Mouse (Mus musculus) kidney, postnatal 0 days (tissue): ENCODE results near the gene Tsga10. TPM values are rescaled to one million over a fixed set of nuclear protein-coding genes. Genes with fewer than 3 reads are reported as not detected.
"Not testable (repeated sequence)": the region's sequence is repeated elsewhere in the genome, so short reads cannot be mapped to it uniquely, and the experiment has no call there.

Experiments
- ATAC-seq: fragments of 200-750 bp; cut with Nextera tagmentation; replicated peaks from 2 replicates; pipeline ENCODE4 v1.8.0; 2017; ENCODE audit warnings: low read depth, moderate number of reproducible peaks, moderate TSS enrichment, moderate library complexity; ENCODE audit not compliant: low FRiP score
- DNase-seq: peaks from one replicate; pipeline ENCODE4 v3.0.0-alpha.2; 2016; ENCODE audit warnings: low spot score
- H3K27ac ChIP-seq: fragments of 300-500 bp; sonication (generic); 2 replicates; pipeline ENCODE4 v1.5.1; 2014; ENCODE audit warnings: mild to moderate bottlenecking
- H3K27me3 ChIP-seq: fragments of 300-500 bp; sonication (generic); 2 replicates; pipeline ENCODE4 v1.6.1; 2014; ENCODE audit warnings: low read length, mixed read lengths; ENCODE audit not compliant: insufficient read depth
- H3K36me3 ChIP-seq: fragments of 300-500 bp; sonication (generic); 2 replicates; pipeline ENCODE4 v1.6.1; 2014; ENCODE audit warnings: low read length, mixed read lengths; ENCODE audit not compliant: insufficient read depth
- H3K4me1 ChIP-seq: fragments of 300-500 bp; sonication (generic); replicated peaks from 2 replicates; pipeline ENCODE4 v1.6.1; 2014; ENCODE audit warnings: antibody characterized with exemption, low read length, mixed read lengths; ENCODE audit not compliant: insufficient read depth
- H3K4me2 ChIP-seq: fragments of 300-500 bp; sonication (generic); 2 replicates; pipeline ENCODE4 v1.6.1; 2014; ENCODE audit warnings: mild to moderate bottlenecking, low read length, moderate library complexity, mixed read lengths
- H3K4me3 ChIP-seq: fragments of 300-500 bp; sonication (generic); replicated peaks from 2 replicates; pipeline ENCODE4 v1.5.1; 2014; ENCODE audit warnings: low read depth, low read length
- H3K9ac ChIP-seq: fragments of 300-500 bp; sonication (generic); 2 replicates; pipeline ENCODE4 v1.6.1; 2014; ENCODE audit warnings: low read depth, low read length
- H3K9me3 ChIP-seq: fragments of 300-500 bp; sonication (generic); replicated peaks from 2 replicates; pipeline ENCODE4 v1.6.1; 2016; ENCODE audit warnings: low read length, inconsistent platforms, mixed read lengths
- CTCF ChIP-seq: IDR thresholded peaks from 2 replicates; pipeline ENCODE4 v1.5.1; 2016; ENCODE audit warnings: antibody characterized with exemption, low read depth, mild to moderate bottlenecking, moderate library complexity
- WGBS: fragments of 180-500 bp; shearing (Covaris S2); extraction: QIAGEN DNeasy Blood & Tissue Kit; methylation state at CpG from one replicate; pipeline ENCODE4 v1.1.7; 2014; 5-methylcytosine and 5-hydroxymethylcytosine counted together
- polyA plus RNA-seq: library from polyadenylated mRNA; unstranded; fragments of >200 nt; fragmentation: Nextera tagmentation; extraction: Ambion mirVana; gene quantifications from 2 replicates; pipeline ENCODE4 v1.2.1, GENCODE M21; 2015

The Tsga10 gene
- polyA plus RNA-seq, 1 experiment from 2014 or later: 5.3 TPM

DNA sequence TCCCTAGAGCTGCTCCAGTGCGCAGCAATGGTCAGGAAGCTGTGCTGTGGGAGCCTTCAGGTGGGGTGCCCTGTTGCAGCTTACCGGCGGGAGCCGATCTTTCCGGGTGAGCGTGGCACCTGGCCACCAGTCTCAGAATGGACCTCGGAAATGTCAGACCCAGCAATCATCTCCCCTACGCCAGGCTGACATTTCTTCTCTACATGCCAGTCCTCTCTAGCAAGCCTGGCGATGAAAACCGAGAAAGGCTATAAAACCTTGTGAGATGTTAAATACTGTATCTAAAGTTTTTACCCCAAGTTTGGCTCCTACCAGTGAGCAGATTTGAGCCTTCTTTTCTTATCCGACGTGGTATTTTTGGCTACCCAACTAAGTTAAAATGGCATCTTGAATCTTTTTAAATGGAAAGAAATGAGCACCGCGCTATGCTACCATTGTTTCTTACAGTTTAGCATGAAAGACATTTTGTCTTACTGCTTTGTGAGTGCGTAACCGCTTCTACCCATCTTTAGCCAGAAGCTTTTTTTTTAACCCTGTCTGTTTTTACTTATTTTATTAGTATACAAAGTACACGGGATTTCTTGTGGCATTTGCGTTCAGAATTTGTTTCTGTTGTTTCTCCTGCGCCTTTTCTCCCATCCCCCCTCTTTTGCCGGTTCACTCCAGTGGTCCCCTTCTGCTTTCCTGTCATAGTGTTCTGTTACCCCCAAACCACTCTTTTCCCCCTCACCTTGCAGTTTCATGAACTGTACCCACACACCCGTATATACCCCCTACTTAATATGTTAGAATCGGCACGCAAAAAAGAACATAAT, 621 bp downstream of the Tsga10 start:
- Histone ChIP-seq H3K9ac (peak overlapping the region; percentile 61), H3K4me3 (peak overlapping the region; percentile 59), H3K27ac (peak overlapping the region; percentile 89), H3K4me2 (peak overlapping the region; percentile 79), H3K9me3 (no peaks in the 10 kb centered on the region), H3K36me3 (no peaks in the 10 kb centered on the region), H3K27me3 (no peaks in the 10 kb centered on the region), H3K4me1 (no peaks in the 10 kb centered on the region)
- ATAC-seq (no peak), DNase-seq (peak; percentile 40)
- 10% methylated on average over 23 of the region's 23 CpGs for WGBS
- no peak for TF ChIP-seq CTCF

DNA sequence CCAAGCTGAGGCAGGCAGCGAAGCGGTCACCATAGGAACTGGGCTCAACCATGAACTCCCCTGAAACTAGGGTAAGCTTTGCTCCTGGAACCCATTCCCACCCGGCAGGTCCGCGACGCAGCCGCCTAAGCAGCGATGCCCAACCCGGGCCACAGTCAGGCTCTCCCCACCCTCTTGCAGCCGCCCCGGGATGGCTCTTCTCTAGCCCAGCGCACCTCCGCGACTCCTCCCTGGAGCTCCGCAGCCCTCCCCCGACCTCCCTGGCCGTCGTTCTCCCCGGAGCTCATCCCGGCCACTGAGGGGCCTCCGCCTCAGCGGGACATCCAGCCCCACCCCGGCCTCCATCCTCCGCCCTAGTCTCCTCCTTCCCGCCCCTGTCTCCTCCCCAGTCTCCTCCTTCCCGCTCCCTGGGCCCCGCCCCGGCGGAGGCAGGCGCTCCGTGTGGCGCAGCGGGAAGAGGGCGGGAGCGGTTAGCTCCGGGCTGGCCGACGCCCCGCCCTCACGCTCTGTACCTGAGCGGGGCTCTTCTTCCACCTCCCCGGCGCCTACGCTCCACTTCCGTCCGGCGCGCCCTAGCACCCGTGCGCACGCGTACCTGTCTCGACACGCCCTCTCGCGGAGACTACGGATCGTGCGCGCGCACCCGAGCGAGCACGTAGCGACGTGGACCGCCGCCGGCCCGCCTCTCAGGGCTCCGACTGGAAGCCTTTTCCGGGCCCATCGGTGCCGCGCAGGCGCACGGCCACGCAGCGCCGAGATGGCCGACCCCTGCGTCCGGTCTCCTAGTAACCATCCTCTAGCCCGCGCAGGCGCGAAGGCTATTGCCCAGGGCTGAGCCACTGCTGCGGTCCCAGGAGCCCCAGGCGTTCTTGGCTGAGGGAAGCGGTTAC, 1.5 kb downstream of the Tsga10 start:
- peak; percentile 99 for DNase-seq
- peak overlapping the region; percentile 79 for H3K4me2 ChIP-seq
- H3K27me3 ChIP-seq: no peaks in the 10 kb centered on the region
- H3K9ac ChIP-seq: peak overlapping the region; percentile 61
- peak overlapping the region; percentile 59 for H3K4me3 ChIP-seq
- no peaks in the 10 kb centered on the region for H3K4me1 ChIP-seq
- no peaks in the 10 kb centered on the region for H3K36me3 ChIP-seq
- peak; percentile 65 for TF ChIP-seq CTCF
- H3K27ac ChIP-seq: peak overlapping the region; percentile 89
- peak; percentile 99 for ATAC-seq
- under 1% methylated on average over 90 of the region's 90 CpGs for WGBS
- no peaks in the 10 kb centered on the region for H3K9me3 ChIP-seq

DNA sequence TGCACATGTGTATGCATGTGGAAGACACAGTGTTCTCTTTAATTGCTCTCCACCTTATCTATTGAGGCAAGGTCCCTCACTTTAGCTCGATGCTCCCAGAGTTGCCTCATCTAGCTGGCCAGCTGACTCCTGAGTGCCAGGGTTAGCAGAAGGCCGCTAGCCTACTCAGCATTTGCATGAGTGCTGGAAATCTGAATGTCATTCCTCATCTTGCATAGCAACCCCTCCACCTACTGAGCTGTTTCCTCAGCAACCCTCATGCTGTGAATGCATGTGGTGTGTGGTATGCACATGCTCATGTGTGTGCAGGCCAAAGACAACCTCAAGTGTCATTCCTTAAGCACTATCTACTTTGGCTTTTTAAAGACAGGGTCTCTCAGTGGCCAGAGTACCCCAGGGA, 15.5 kb downstream of the Tsga10 start:
- WGBS: 84% methylated on average over 2 of the region's 2 CpGs
- Histone ChIP-seq H3K4me2 (no peak overlapping the region), H3K36me3 (no peaks in the 10 kb centered on the region), H3K27ac (no peak overlapping the region), H3K4me1 (no peaks in the 10 kb centered on the region), H3K4me3 (no peak overlapping the region), H3K9ac (no peak overlapping the region), H3K9me3 (no peaks in the 10 kb centered on the region), H3K27me3 (no peaks in the 10 kb centered on the region)
- no peak for TF ChIP-seq CTCF
- ATAC-seq (no peak), DNase-seq (no peak)

DNA sequence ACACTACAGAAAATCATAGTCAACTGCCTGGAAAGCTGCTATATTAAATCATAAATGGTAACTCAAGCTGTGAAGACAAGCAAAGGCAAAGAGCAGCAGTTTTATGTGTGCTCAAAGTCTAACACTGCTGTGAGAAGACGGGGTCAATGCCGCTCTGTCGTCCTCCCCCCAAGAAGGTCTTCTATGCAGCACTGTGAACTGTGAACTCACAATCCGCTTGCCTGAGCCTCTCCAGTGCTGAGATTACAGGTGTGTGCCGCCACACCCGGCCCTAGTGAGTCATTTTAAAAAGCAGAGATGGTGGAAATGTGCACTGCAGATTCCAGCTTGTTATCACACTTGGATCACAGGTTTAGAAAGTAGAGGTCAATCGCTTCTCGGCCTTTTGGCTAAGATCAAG, 19.4 kb downstream of the Tsga10 start:
- Histone ChIP-seq H3K4me1 (no peaks in the 10 kb centered on the region), H3K4me3 (no peak overlapping the region), H3K27me3 (no peaks in the 10 kb centered on the region), H3K27ac (no peak overlapping the region), H3K9ac (no peak overlapping the region), H3K36me3 (no peaks in the 10 kb centered on the region), H3K9me3 (no peaks in the 10 kb centered on the region), H3K4me2 (no peak overlapping the region)
- ATAC-seq (no peak), DNase-seq (no peak)
- TF ChIP-seq CTCF: no peak
- WGBS: 77% methylated on average over 8 of the region's 8 CpGs

DNA sequence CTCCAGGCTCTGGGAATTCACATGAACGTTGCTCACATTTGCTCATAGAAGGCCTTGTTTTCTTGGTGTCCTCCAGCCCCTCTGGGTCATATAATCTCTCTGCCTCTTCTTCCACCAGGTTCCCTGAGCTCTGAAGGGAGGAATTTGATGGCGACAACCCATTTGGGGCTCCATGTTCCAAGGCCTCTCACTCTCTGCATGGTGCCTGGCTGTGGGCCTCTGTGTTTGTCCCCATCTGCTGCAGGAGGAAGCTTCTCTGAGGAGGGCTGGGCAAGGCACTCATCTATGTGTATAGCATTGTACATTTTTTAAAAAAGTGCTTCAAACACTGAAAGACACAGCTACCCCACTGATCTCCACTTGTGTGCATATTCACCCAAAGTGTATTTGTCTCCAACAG, 34.5 kb downstream of the Tsga10 start:
- Histone ChIP-seq H3K27ac (no peak overlapping the region), H3K4me2 (no peak overlapping the region), H3K27me3 (no peaks in the 10 kb centered on the region), H3K9me3 (no peaks in the 10 kb centered on the region), H3K9ac (no peak overlapping the region), H3K4me3 (no peak overlapping the region), H3K36me3 (no peaks in the 10 kb centered on the region), H3K4me1 (no peaks in the 10 kb centered on the region)
- ATAC-seq (no peak), DNase-seq (no peak)
- 48% methylated on average over 2 of the region's 2 CpGs for WGBS
- no peak for TF ChIP-seq CTCF

DNA sequence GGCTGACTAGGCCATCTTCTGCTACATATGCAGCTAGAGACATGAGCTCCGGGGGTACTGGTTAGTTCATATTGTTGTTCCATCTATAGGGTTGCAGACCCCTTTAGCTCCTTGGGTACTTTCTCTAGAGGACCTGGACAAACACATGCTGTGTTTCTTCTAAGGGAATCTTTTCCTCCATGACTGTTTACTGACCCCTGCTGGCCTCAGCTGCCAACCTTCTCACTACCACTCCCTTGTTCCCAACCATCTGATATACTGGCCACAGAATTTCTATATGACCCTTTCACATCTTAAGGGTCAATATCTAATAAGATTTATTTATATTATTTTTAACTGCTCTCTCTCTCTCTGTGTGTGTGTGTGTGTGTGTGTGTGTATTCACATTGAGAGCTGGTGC, 63.9 kb downstream of the Tsga10 start:
- H3K4me1 ChIP-seq, H3K4me2 ChIP-seq, ATAC-seq, H3K27me3 ChIP-seq, H3K9ac ChIP-seq, H3K27ac ChIP-seq, H3K36me3 ChIP-seq, H3K9me3 ChIP-seq, H3K4me3 ChIP-seq: not testable (repeated sequence)
- TF ChIP-seq CTCF: peak; percentile 60; the same call in 1 of the 2 replicates
- peak; percentile 43 for DNase-seq
- 82% methylated on average over 1 of the region's 1 CpGs for WGBS
